Mouse (Mus musculus): ENCODE results near the gene Myh2.

GRCm38 (mm10) chr11:67169301-67169700, 1.5 kb upstream of the Myh2 start:
- TF ChIP-seq CTCF (IDR thresholded peaks at IDR 0.05; ENCODE audit: insufficient read depth, low read length) (no peak), POLR2A (IDR thresholded peaks at IDR 0.05; ENCODE audit: borderline replicate concordance, extremely low read depth, low read depth, low read length) (no peak)
